Mouse (Mus musculus): ENCODE data around the gene Ssr4. TPM values are rescaled to one million over a fixed set of nuclear protein-coding genes. Genes with fewer than 3 reads are reported as not detected.
A peak's percentile ranks its signal among the peaks of the same experiment; 100 is the strongest.

Ssr4 gene
- total and polyA plus RNA-seq, 3 experiments: 283 to 343 TPM; not detected in 1

DNA sequence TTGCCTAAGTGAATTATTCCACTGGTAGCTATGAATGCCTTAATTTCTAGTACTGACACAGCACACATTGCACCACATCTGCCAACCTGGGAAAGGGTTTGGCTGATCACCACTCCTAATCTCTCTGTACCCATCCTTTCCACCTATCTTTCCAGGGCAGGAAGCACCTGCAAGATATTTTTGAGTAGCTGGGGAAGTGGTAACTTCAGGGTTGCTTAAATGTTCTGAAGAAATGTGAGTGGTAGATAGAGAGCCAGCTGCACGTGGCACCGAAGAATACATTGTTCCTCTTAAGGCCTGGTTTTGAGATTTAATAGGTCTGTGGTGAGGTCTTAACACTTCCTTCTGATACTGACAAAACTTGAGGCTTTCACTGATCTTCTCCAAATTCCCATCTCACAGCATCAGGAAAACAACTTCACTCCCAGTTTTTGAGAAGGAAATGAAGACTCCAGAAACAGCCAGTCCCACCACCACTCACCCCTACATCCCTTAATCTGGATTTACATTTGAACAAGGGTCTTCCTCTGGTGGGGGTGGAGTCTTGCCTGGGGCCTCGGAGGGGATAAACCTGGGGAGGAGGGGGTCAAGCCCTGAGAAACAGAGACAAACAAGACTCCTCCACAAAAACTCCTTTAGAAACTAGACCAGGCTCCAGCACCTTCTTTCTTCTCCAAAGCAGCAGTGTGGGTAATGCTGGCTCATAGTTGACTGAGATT is 29.9 kb downstream of the Ssr4 start:
- no peak overlapping the region for H3K9ac ChIP-seq (ENCODE audit: control insufficient read depth, low read depth, low read length, poor library complexity, severe bottlenecking)

DNA sequence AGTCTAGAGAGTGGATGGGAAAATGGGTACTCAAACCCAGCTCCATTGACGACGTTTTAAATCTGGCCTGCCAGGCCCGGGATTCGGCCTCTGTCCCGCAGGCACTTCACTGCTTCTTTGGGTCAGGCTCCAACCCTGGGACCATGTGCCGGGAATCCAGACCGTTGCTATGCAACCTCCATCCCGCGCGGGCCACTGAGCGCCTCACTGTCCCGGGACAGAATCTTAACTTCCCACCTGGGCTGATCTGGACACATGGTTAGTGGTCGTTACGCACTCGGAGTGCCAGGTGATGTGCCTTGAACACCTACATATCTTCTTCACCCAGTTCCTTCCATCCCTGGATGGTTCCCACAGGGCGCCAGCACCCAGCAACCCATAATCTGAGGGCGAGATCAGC is 36.9 kb downstream of the Ssr4 start:
- H3K4me1 ChIP-seq (ENCODE audit: control insufficient read depth in 1 of 2, insufficient read depth in 2 of 2, low read length in 2 of 2): no peaks in the 10 kb centered on the region; a peak in 1 of 4 replicates
- no peaks in the 10 kb centered on the region; the same call in 1 of the 2 replicates for H3K79me2 ChIP-seq (ENCODE audit: control insufficient read depth, insufficient read depth, low read length, poor library complexity)
- H3K9me3 ChIP-seq (replicated peaks; ENCODE audit: insufficient read depth, low read length): no peaks in the 10 kb centered on the region
- H3K36me3 ChIP-seq (ENCODE audit: control insufficient read depth in 1 of 2, insufficient read depth in 2 of 2, low read length in 2 of 2): no peaks in the 10 kb centered on the region
- H3K9ac ChIP-seq (ENCODE audit: control insufficient read depth, low read depth, low read length, poor library complexity, severe bottlenecking): no peak overlapping the region
- no peak for DNase-seq (ENCODE audit: low read depth, low spot score)
- H3K27ac ChIP-seq (ENCODE audit: control insufficient read depth, low read depth, low read length): no peak overlapping the region
- TF ChIP-seq POLR2AphosphoS5 (IDR thresholded peaks at IDR 0.05; ENCODE audit: borderline replicate concordance, low read depth, low read length) (no peak), GATA1 (IDR thresholded peaks at IDR 0.05; ENCODE audit: low read depth, low read length) (no peak), SIN3A (IDR thresholded peaks at IDR 0.05; ENCODE audit: low read length) (no peak), ELF1 (IDR thresholded peaks at IDR 0.05; ENCODE audit: low read depth, low read length) (no peak), RAD21 (IDR thresholded peaks at IDR 0.05; ENCODE audit: low read depth, low read length) (no peak), CHD1 (IDR thresholded peaks at IDR 0.05; ENCODE audit: low read depth, low read length) (no peak), GABPA (IDR thresholded peaks at IDR 0.05; ENCODE audit: low read depth, low read length) (no peak), NRF1 (IDR thresholded peaks at IDR 0.05; ENCODE audit: insufficient read depth, low read depth, low read length, poor library complexity, severe bottlenecking) (no peak), MYB (IDR thresholded peaks at IDR 0.05; ENCODE audit: low read depth, low read length) (no peak), UBTF (IDR thresholded peaks at IDR 0.05; ENCODE audit: borderline replicate concordance, insufficient read depth, low read depth, low read length) (no peak)
- H3K4me3 ChIP-seq (ENCODE audit: control insufficient read depth in 1 of 2, insufficient read depth in 1 of 2, low read depth in 2 of 2, low read length in 2 of 2): no peak overlapping the region
- H3K27me3 ChIP-seq (ENCODE audit: control insufficient read depth in 1 of 2, insufficient read depth in 2 of 2, low read length in 2 of 2): no peaks in the 10 kb centered on the region; a peak in 1 of 4 replicates

More for the DNA sequence above, 29.9 kb downstream of the Ssr4 start:
- Histone ChIP-seq H3K9me3 (replicated peaks; ENCODE audit: insufficient read depth, low read length) (no peaks in the 10 kb centered on the region), H3K27me3 (ENCODE audit: control insufficient read depth in 1 of 2, insufficient read depth in 2 of 2, low read length in 2 of 2) (no peaks in the 10 kb centered on the region), H3K36me3 (ENCODE audit: control insufficient read depth in 1 of 2, insufficient read depth in 2 of 2, low read length in 2 of 2) (peaks cover 0 to 11% of the 10 kb centered on the region in 2 experiments; a peak in 2 of 4 replicates), H3K79me2 (ENCODE audit: control insufficient read depth, insufficient read depth, low read length, poor library complexity) (no peaks in the 10 kb centered on the region), H3K27ac (ENCODE audit: control insufficient read depth, low read depth, low read length) (no peak overlapping the region), H3K4me3 (ENCODE audit: control insufficient read depth in 1 of 2, insufficient read depth in 1 of 2, low read depth in 2 of 2, low read length in 2 of 2) (no peak overlapping the region), H3K4me1 (ENCODE audit: control insufficient read depth in 1 of 2, insufficient read depth in 2 of 2, low read length in 2 of 2) (peaks cover 2 to 13% of the 10 kb centered on the region in 2 experiments; a peak in 3 of 4 replicates)
- TF ChIP-seq BHLHE40 (IDR thresholded peaks at IDR 0.05; ENCODE audit: borderline replicate concordance, low read depth, low read length) (peak; percentile 95), ZC3H11A (IDR thresholded peaks at IDR 0.05; ENCODE audit: low read depth, low read length) (no peak), GATA1 (IDR thresholded peaks at IDR 0.05; ENCODE audit: low read depth, low read length) (peak; percentile 71), USF1 (IDR thresholded peaks at IDR 0.05; ENCODE audit: low read depth, low read length) (peak; percentile 51; the same call in 1 of the 2 replicates), TCF12 (IDR thresholded peaks at IDR 0.05; ENCODE audit: low read depth, low read length) (peak; percentile 93), RCOR1 (IDR thresholded peaks at IDR 0.05; ENCODE audit: low read depth, low read length) (peak; percentile 69), MEF2A (IDR thresholded peaks at IDR 0.05; ENCODE audit: extremely low read depth, insufficient replicate concordance, low read depth, low read length, poor library complexity, severe bottlenecking) (peak; percentile 46; the same call in 1 of the 2 replicates), MAX (IDR thresholded peaks at IDR 0.05; ENCODE audit: low read length) (peak; percentile 83), ETS1 (IDR thresholded peaks at IDR 0.05; ENCODE audit: low read depth, low read length) (peak; percentile 75), GABPA (IDR thresholded peaks at IDR 0.05; ENCODE audit: low read depth, low read length) (no peak), POLR2AphosphoS2 (IDR thresholded peaks at IDR 0.05; ENCODE audit: low read length) (no peak), MYC (IDR thresholded peaks at IDR 0.05; ENCODE audit: low read depth, low read length) (peak; percentile 73; the same call in 1 of the 2 replicates), POLR2A (IDR thresholded peaks at IDR 0.05; ENCODE audit: control insufficient read depth in 1 of 2, insufficient read depth in 1 of 2, low read depth in 1 of 2, low read length in 2 of 2, poor library complexity in 1 of 2) (no peak), SIN3A (IDR thresholded peaks at IDR 0.05; ENCODE audit: low read length) (peak; percentile 46; the same call in 1 of the 2 replicates), MXI1 (IDR thresholded peaks at IDR 0.05; ENCODE audit: low read depth, low read length) (peak; percentile 54; the same call in 1 of the 2 replicates), POLR2AphosphoS5 (IDR thresholded peaks at IDR 0.05; ENCODE audit: borderline replicate concordance, low read depth, low read length) (no peak), ZKSCAN1 (IDR thresholded peaks at IDR 0.05; ENCODE audit: low read depth, low read length) (no peak), TAL1 (IDR thresholded peaks at IDR 0.05; ENCODE audit: low read length) (peak; percentile 82), EP300 (IDR thresholded peaks at IDR 0.05; ENCODE audit: low read depth in 1 of 2, low read length in 2 of 2) (peak; percentile 76 to 87)
- DNase-seq (ENCODE audit: low read depth, low spot score): peak; percentile 69
